Mouse (Mus musculus): ENCODE measurements around the gene Atpaf1. TPM values are rescaled to one million over a fixed set of nuclear protein-coding genes. Genes with fewer than 3 reads are reported as not detected.

Gene Atpaf1
- total RNA-seq (2014; rRNA removed) (25.9 and 40.0 TPM in 2 replicates), polyA plus RNA-seq (2015; fragmentation: Nextera tagmentation; extraction: Ambion mirVana) (37.8 and 38.7 TPM in 2 replicates)

DNA sequence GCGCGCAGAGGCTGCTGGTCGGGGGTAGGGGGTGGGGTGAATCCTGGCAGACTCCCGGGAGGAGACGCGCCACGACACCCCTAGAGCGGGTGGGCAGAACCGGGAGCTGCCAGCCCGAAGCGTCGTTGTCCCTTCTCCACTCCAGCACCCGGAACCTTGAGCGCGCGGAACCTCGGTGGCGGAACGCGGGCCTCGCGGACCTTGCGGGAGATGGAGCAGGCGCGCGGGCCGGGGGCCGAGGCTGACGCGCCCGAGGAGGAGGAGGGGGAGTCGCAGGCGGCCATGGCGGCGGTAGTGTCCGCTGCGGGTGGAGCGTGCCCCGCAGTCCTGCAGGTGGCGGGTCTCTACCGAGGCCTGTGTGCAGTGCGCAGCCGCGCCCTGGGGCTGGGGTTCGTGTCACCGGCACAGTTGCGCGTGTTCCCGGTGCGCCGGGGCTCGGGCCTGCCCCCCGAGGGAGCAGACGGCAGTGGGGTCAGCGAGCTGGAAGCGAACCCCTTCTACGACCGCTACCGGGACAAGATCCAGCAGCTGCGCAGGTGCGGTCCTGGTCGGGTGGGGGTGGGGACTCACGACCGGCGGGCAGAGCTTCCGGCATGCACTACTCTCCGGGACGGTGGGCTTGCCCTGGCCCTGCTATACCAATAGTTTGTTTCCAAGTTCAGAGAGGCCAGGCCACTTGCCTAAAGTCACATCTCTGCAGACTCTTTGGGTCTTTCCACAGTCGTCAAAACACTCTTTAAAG is at the start of gene Atpaf1:
Gene Atpaf1 (plus strand): TSS at position 44 of the 742 bp plus-strand sequence.
- Histone ChIP-seq H3K9ac (replicated peaks; ENCODE audit: low read length, poor library complexity, severe bottlenecking) (peak within 1 kb of the TSS; percentile 78), H3K4me3 (ENCODE audit: low read depth, low read length) (peak within 1 kb of the TSS; percentile 71), H3K4me2 (ENCODE audit: low read depth, low read length, poor library complexity, severe bottlenecking) (peak within 1 kb of the TSS; percentile 62), H3K27ac (ENCODE audit: low read depth, low read length) (peak within 1 kb of the TSS; percentile 65; the same call in 1 of the 2 replicates), H3K27me3 (ENCODE audit: insufficient read depth, low read length) (no peaks in the 10 kb centered on the region), H3K9me3 (ENCODE audit: low read length) (no peaks in the 10 kb centered on the region), H3K4me1 (ENCODE audit: insufficient read depth, low read length) (peaks cover 6% of the 10 kb centered on the region; the same call in 1 of the 2 replicates), H3K36me3 (ENCODE audit: insufficient read depth, low read length) (no peaks in the 10 kb centered on the region; the same call in 1 of the 2 replicates)
- peak; percentile 46 for TF ChIP-seq CTCF (IDR thresholded peaks at IDR 0.05)
- ATAC-seq (ENCODE audit: low FRiP score) (peak; percentile 94), DNase-seq (ENCODE audit: low spot score) (peak; percentile 72)
- under 1% methylated on average over 61 of the region's 69 CpGs for WGBS

DNA sequence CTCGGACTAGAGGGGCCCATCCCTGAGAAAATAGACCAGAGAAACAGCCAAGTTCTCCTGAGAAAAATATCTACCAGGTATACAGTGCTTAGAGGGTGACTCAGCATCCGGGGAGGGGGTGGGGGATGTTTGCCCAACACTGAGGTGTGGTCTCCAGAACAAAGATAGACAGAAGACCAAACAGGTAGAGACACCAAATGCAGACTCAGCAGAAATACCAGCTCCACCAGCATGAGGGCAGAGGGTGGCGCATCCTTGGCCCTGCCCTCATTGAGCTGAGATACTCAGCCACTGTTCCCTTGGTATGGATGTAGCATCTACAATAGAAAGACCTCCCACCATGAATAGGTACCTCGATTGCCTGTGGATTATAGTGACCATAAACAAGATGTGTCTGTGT is 49.7 kb upstream of the Atpaf1 start:
- WGBS: 70% methylated on average over 4 of the region's 4 CpGs
- no peak overlapping the region for H3K4me3 ChIP-seq (ENCODE audit: low read depth, low read length)
- no peak overlapping the region for H3K9ac ChIP-seq (replicated peaks; ENCODE audit: low read length, poor library complexity, severe bottlenecking)
- H3K36me3 ChIP-seq (ENCODE audit: insufficient read depth, low read length): no peaks in the 10 kb centered on the region
- DNase-seq (ENCODE audit: low spot score) (no peak), ATAC-seq (ENCODE audit: low FRiP score) (no peak)
- peaks cover 7% of the 10 kb centered on the region for H3K4me1 ChIP-seq (ENCODE audit: insufficient read depth, low read length)
- no peak for TF ChIP-seq CTCF (IDR thresholded peaks at IDR 0.05)
- H3K9me3 ChIP-seq (ENCODE audit: low read length): no peaks in the 10 kb centered on the region
- H3K27me3 ChIP-seq (ENCODE audit: insufficient read depth, low read length): no peaks in the 10 kb centered on the region
- no peak overlapping the region for H3K27ac ChIP-seq (ENCODE audit: low read depth, low read length)
- no peak overlapping the region for H3K4me2 ChIP-seq (ENCODE audit: low read depth, low read length, poor library complexity, severe bottlenecking)

DNA sequence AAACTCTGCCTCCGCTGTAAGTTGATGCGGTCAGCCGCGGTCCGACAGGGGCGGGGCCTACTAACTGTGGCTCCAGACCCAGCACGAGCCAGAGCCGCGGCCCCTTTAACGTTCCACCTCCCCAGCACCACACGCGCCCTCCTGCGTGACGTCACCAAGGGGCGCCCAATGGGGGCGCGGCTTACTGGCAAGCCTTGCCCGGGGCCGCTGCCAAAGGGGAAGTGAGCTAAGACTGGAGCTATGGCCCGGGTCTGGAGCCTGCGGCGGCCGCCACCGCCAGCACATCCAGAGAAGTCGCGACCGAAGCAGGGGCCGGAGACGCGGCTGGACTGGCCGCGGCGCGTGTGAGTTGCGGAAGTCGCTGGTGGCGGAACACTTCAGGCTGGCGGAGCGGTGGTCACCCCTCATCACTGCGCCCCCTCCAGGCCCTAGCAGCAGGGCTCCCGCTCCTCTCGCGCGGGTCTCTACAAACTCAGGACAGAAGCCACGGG is 47.0 kb upstream of the Atpaf1 start, which contains the start of gene Efcab14:
Gene Efcab14 (plus strand): TSS at position 194 of the 491 bp plus-strand sequence.
- DNase-seq (ENCODE audit: low spot score) (peak; percentile 98), ATAC-seq (ENCODE audit: low FRiP score) (peak; percentile 99)
- Histone ChIP-seq H3K4me1 (ENCODE audit: insufficient read depth, low read length) (peaks cover 7% of the 10 kb centered on the region), H3K9ac (replicated peaks; ENCODE audit: low read length, poor library complexity, severe bottlenecking) (peak within 1 kb of the TSS; percentile 74), H3K36me3 (ENCODE audit: insufficient read depth, low read length) (peaks cover 17% of the 10 kb centered on the region), H3K9me3 (ENCODE audit: low read length) (no peaks in the 10 kb centered on the region), H3K27me3 (ENCODE audit: insufficient read depth, low read length) (no peaks in the 10 kb centered on the region), H3K4me2 (ENCODE audit: low read depth, low read length, poor library complexity, severe bottlenecking) (peak within 1 kb of the TSS; percentile 76), H3K27ac (ENCODE audit: low read depth, low read length) (peak within 1 kb of the TSS; percentile 77), H3K4me3 (ENCODE audit: low read depth, low read length) (peak within 1 kb of the TSS; percentile 78)
- 0% methylated on average over 44 of the region's 45 CpGs for WGBS
- TF ChIP-seq CTCF (IDR thresholded peaks at IDR 0.05): peak; percentile 64

DNA sequence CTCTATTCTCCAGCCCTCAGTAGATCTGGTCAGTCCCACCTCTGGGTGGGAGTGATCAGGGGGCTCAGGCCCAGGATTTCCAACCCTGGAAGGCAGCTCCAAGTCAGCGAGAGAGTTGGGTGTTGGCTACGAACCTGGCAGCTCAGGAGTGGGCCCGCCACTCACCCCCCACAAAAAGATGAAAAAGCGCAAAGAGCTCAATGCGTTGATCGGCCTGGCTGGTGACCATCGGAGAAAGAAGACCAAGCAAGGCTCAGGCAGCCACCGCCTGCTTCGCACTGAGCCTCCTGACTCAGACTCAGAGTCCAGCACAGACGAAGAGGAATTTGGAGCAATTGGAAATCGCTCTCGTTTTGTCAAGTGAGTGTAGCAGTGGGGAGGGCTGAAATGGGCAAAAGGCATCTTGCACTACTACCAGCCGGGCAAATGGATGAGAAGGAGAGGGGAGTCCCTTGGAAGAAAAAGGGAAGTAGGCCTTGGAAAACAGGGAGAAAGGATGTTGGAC is 46.1 kb upstream of the Atpaf1 start:
- Histone ChIP-seq H3K27ac (ENCODE audit: low read depth, low read length) (no peak overlapping the region), H3K9ac (replicated peaks; ENCODE audit: low read length, poor library complexity, severe bottlenecking) (peak overlapping the region; percentile 74), H3K9me3 (ENCODE audit: low read length) (no peaks in the 10 kb centered on the region), H3K27me3 (ENCODE audit: insufficient read depth, low read length) (no peaks in the 10 kb centered on the region), H3K36me3 (ENCODE audit: insufficient read depth, low read length) (peaks cover 22% of the 10 kb centered on the region), H3K4me3 (ENCODE audit: low read depth, low read length) (peak overlapping the region; percentile 78), H3K4me2 (ENCODE audit: low read depth, low read length, poor library complexity, severe bottlenecking) (peak overlapping the region; percentile 76), H3K4me1 (ENCODE audit: insufficient read depth, low read length) (peaks cover 7% of the 10 kb centered on the region)
- ATAC-seq (ENCODE audit: low FRiP score) (no peak), DNase-seq (ENCODE audit: low spot score) (no peak)
- WGBS: 47% methylated on average over 13 of the region's 13 CpGs
- TF ChIP-seq CTCF (IDR thresholded peaks at IDR 0.05): no peak

DNA sequence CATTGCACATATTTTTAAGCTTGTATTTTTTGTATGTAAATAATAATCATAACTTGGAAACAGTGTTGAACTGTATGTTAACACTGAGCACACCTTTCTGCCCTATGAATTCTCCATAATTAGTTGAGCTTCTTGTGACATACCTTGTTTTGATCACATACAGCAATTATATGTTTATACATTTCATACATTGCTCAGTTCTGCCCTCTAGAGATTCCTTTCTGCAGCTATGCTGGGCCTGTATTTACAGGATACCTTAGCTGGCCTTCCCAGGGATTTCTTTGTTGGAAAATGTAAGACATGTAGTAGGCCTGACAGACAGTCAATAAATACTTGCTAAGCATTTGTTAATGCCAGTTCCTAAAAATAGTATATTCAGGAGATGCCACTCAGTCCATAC is 42.0 kb upstream of the Atpaf1 start:
- Histone ChIP-seq H3K36me3 (ENCODE audit: insufficient read depth, low read length) (peaks cover 31% of the 10 kb centered on the region), H3K27me3 (ENCODE audit: insufficient read depth, low read length) (no peaks in the 10 kb centered on the region), H3K27ac (ENCODE audit: low read depth, low read length) (no peak overlapping the region), H3K4me2 (ENCODE audit: low read depth, low read length, poor library complexity, severe bottlenecking) (no peak overlapping the region), H3K4me3 (ENCODE audit: low read depth, low read length) (no peak overlapping the region), H3K4me1 (ENCODE audit: insufficient read depth, low read length) (peaks cover 7% of the 10 kb centered on the region), H3K9me3 (ENCODE audit: low read length) (no peaks in the 10 kb centered on the region), H3K9ac (replicated peaks; ENCODE audit: low read length, poor library complexity, severe bottlenecking) (no peak overlapping the region)
- no peak for DNase-seq (ENCODE audit: low spot score)
- no peak for ATAC-seq (ENCODE audit: low FRiP score)
- TF ChIP-seq CTCF (IDR thresholded peaks at IDR 0.05): peak; percentile 34

DNA sequence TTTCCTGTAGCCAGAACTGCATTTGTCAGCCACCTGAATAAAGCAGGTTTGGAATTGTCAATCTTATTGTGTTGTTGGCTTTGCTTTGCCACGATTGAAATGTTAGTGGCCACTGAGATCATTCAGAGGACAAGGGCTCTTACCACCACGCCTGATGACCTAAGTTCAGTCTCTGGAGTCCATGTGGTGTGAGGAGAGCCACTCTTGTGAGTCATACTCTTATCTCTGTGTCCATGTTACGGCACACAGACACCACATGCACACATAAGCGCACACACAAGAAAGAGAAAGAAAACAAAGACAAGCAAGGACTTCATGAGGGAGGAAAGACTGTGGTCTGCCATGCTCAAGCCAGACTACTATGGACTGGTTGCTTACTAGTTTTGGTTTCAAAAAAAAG is 41.5 kb upstream of the Atpaf1 start:
- no peak for TF ChIP-seq CTCF (IDR thresholded peaks at IDR 0.05)
- ATAC-seq (ENCODE audit: low FRiP score) (no peak), DNase-seq (ENCODE audit: low spot score) (no peak)
- H3K36me3 ChIP-seq (ENCODE audit: insufficient read depth, low read length): peaks cover 32% of the 10 kb centered on the region
- no peak overlapping the region for H3K9ac ChIP-seq (replicated peaks; ENCODE audit: low read length, poor library complexity, severe bottlenecking)
- 91% methylated on average over 4 of the region's 4 CpGs for WGBS
- no peaks in the 10 kb centered on the region for H3K9me3 ChIP-seq (ENCODE audit: low read length)
- H3K4me1 ChIP-seq (ENCODE audit: insufficient read depth, low read length): peaks cover 7% of the 10 kb centered on the region
- no peak overlapping the region for H3K4me2 ChIP-seq (ENCODE audit: low read depth, low read length, poor library complexity, severe bottlenecking)
- H3K4me3 ChIP-seq (ENCODE audit: low read depth, low read length): no peak overlapping the region
- no peak overlapping the region for H3K27ac ChIP-seq (ENCODE audit: low read depth, low read length)
- H3K27me3 ChIP-seq (ENCODE audit: insufficient read depth, low read length): no peaks in the 10 kb centered on the region

Data from midbrain, postnatal 0 days (tissue).